Mouse (Mus musculus) heart, postnatal 25 days (tissue): ENCODE data around the gene Sp8. TPM values are rescaled to one million over a fixed set of nuclear protein-coding genes. Genes with fewer than 3 reads are reported as not detected.

Source experiments
- DNase-seq: peaks from one replicate; pipeline ENCODE4 v3.0.0; 2022; ENCODE audit warnings: low spot score
- intact Hi-C: fragments of 180-260 bp; cut with DNase I; formaldehyde crosslinking; loops from one replicate; pipeline ENCODE4 v1.15.1; 2025
- total RNA-seq, 2 experiments: library from RNA; stranded (reverse); gene quantifications; 2 replicates each; pipeline ENCODE4 v1.2.3; 2021

The Sp8 gene
- total RNA-seq, result not detected

- DNase-seq, result no peak
- intact Hi-C loops, result no loop called here
Measured at GRCm38 (mm10) chr12:118846221-118846620, at the start of gene Sp8. TSS of gene Sp8 (plus strand) at chr12:118846329.

- DNase-seq, result no peak
- intact Hi-C loops, result no loop called here
Measured at GRCm38 (mm10) chr12:118811328-118811961, 34.7 kb upstream of the Sp8 start.

GRCm38 (mm10) chr12:118814561-118814960 is 31.6 kb upstream of the Sp8 start:
- no peak for DNase-seq
- intact Hi-C loops, result no loop called here

DNA sequence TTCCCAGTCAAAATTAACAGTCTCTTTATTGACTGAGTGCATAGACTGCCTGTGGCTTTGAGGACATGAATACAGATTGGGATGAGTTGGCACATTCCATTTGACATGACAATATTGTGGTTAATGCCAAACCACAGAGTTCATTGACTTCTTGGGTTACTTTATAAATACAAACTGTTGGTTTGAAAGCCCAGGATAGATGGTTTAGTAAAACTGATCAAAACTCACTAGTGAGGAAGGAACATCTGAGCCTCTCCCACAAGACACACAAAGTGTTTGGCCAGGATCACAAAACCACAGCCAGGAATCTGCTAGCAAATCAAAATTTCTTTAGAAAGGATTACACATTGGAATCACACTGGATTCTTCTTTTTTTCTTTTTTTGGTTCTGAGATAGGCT is 30.0 kb upstream of the Sp8 start:
- DNase-seq, result no peak

GRCm38 (mm10) chr12:118829881-118830280 is 16.2 kb upstream of the Sp8 start:
- no peak for DNase-seq
- intact Hi-C loops, result no loop called here

More for the DNA sequence above, 30.0 kb upstream of the Sp8 start:
- intact Hi-C loops, result no loop called here

DNA sequence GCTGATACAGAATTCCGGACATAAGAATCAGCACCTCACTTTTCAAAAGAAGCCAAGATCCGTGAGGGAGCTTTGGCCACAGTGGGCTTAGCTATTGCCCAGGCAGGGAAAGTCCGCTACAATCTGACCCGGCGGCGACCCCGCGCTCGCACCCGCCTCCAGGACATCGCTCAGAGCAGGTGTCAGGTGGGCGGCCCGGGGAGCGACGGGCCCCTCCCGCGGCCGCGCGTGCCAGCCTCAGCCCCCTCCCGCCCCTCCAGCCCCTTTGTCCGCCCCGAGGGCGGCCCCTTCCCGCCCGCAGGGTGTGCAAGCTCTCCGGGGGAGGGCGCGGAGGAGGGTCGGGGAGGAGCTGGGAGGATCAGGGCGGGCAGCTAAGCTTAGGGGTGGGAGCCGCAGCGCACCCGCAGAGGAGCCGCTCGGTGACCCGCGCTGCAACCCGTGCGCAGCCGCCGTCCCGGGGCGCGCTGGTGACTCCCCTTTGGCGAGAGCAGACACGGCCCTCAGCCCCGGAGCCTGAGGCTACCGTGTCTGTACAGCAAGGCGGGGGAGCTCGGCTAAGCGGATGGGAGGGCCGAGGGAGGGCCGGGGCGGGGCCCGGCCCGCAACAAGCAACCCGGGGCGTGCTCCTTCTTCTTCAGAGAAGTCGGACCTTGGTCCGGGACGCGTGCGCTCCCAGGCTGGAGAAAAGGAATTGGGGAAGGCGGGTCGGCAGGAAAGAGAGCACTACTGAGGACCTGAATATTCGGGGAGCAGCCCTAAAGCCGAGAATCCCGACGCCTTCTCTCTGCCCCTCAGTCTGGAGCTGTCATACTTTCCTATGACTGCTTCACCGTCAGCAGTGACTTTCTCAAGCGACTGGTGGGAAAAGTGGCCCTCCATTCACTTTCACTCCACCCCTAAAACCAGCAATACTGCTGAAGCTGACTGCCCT is 9.5 kb upstream of the Sp8 start:
- intact Hi-C loops, result no loop called here
- no peak for DNase-seq

DNA sequence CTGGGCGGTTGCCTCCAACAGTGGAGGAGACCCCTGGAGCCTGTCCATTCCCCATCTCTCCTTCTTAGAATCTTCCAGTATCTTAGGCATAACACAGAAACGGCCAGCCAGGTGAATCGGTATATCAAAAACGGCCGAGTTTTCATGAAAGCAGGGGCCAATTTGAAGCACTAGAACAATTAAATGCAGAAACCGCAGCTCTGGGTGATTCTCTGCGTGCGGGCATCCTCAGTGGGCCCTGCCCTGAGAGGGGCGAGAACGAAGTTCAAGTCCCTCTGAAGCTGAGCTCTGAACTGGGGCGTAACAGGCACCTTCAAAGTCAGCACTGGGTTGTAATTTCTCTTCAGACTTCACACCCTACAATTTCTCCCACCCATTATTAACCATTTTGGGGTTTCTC is 8.8 kb upstream of the Sp8 start:
- DNase-seq, result no peak
- intact Hi-C loops, result no loop called here

DNA sequence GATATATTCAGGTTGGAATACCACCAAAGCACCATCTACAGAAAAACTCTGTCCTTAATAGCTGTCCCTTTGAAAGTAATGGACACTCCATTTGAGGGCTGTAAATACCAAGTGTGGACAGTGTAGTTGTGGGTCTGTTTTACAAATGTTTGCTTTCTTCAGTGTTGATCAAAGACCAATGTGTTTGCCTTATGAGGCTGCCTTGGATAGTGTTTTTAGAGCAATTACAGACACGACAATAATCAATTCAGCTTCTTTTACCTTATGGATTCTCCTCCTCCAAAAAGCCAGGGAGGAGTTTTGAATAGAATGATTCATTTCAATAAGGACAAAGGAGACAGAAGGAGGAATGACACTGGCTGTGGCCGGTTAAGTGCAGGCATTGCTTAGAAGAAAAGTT is 7.9 kb upstream of the Sp8 start:
- no peak for DNase-seq
- intact Hi-C loops, result no loop called here

- intact Hi-C loops, result no loop called here
- DNase-seq, result no peak
Measured at GRCm38 (mm10) chr12:118839398-118839797, 6.7 kb upstream of the Sp8 start.

DNA sequence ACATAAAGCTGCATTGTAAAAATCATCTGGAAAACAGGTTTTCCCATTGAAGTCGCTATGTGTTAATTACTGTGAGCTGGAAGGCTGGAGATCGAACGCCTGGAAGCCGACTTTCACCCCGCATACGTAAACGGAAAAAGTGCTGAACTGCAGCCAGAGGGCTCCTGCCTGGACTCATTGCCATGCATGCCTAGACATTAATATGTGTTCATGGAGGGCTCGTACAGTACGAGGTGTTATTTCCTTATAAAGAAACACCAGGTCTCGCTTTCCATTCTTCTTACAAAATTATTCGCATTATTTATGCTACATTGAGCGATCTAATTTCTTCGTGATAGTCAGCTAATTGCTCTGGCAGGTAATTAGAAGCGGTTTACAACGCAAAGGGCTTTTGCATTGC is 5.8 kb upstream of the Sp8 start:
- intact Hi-C loops, result loop anchor here (5.0 kb wide), 1 partner anchor 538 kb away; the partner anchor contains the start of gene Sp4
- no peak for DNase-seq

DNA sequence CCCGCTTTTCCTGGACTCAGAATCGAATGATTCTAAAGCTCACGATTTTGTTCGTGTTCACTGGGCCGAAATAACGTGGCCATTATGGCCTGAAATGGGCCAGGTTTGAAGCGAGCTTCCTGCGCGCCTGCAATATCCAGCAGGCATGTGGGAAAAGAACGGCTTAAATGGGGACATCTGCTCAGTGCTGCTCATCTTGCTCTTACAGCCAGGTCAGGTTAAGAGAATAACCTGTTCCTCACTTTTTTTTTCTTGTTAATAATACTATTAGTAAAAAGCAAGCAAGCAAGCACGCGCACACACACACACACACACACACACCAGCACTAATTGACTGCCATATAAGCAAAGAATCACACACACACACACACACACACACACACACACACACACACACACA is 5.3 kb upstream of the Sp8 start:
- no peak for DNase-seq
- intact Hi-C loops, result loop anchor here (5.0 kb wide), 1 partner anchor 539 kb away; the partner anchor contains the start of gene Sp4

- intact Hi-C loops, result loop anchor here (5.0 kb wide), 1 partner anchor 539 kb away; the partner anchor contains the start of gene Sp4
- DNase-seq, result no peak
Measured at GRCm38 (mm10) chr12:118841381-118841922, 4.7 kb upstream of the Sp8 start.

DNA sequence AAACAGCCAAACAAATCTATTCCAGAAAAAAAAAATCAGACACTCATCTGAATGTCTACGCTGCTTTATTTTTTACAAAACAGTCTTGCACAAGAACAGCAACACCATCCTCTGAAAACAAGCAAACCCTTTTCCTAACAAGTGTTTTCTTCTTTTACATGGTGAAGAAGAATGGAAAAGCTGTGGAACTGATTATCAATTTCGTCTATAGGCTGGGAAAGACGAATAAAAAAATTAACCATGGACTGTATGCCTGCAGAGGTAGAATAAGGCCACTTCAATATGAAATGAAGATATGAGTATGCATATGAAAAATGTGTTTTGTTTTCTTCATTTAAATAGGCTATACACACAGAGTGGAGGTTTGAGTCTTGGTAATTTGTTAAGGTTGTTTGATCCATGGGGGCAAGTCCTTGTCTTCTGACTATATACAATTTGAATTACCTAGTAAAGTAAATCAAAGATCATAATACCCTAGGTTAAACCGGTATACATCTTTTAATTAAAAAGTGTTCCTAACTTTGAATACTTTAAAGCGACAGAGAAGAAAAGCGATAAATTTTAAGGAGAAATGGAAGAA is 4.1 kb upstream of the Sp8 start:
- DNase-seq, result no peak
- intact Hi-C loops, result loop anchor here (5.0 kb wide), 1 partner anchor 540 kb away; the partner anchor contains the start of gene Sp4

DNA sequence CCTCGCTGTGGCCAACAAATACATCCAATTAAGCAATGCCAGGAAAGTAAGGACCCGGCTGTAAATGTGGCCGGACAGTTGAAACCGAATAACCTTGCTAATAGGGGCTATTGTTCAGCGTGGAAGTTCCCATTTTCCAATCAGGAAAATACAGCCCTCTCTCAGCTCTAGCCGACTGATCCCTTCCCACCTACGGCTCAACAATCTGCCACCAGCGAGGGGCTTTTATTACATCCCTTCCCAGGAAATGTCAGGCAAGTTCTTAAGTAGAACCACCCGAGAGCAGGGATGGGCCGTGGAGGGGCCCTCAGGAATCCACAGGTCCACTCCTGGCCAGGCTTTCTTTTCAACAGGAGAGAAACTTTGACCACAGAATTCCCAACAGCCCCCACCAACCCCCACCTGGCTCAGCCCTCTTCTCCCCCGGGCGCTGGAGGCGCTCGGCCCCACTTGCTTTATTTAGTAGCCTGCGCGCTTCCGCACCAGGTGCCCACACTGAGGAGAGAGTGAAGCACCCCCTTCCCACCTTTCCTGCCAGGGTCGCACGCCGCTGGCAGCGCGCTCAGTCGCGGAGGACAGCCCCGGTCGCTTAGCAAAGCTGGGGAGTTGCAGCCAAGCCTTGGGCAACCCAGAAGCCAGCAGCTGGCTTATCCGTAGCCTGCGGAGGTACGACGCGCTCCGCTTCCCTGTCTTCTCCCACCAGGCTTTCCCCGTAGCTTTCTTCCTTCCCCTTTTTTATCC is 3.3 kb upstream of the Sp8 start:
- intact Hi-C loops, result loop anchor here (5.0 kb wide), 1 partner anchor 541 kb away; the partner anchor contains the start of gene Sp4
- DNase-seq, result no peak

GRCm38 (mm10) chr12:118844111-118844510 is 2.0 kb upstream of the Sp8 start:
- intact Hi-C loops, result loop anchor here (5.0 kb wide), 1 partner anchor 542 kb away; the partner anchor contains the start of gene Sp4
- no peak for DNase-seq

GRCm38 (mm10) chr12:118844841-118845240 is 1.3 kb upstream of the Sp8 start:
- no peak for DNase-seq
- intact Hi-C loops, result loop anchor here (5.0 kb wide), 1 partner anchor 543 kb away; the partner anchor contains the start of gene Sp4

DNA sequence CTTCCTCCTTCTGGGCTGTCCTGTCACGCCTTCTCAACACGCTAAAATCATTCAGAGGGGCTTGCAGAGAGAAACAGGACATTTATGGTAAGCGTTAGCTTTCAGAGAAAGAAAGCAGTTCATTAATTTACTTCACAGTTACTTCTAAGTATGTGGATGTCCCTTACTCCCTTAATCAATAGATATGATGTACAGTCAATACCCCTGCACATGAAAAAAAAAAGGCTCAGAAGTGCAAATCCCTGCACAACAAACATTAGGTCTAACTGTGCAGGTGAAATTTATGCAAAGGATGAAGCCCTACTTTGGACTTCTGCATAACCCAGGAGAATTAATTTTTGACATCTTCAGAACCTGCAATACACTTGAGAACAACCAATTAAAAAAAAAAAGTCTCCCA is 778 bp upstream of the Sp8 start:
- DNase-seq, result no peak
- intact Hi-C loops, result no loop called here

GRCm38 (mm10) chr12:118846649-118847321 is 656 bp downstream of the Sp8 start:
- intact Hi-C loops, result no loop called here
- no peak for DNase-seq

- intact Hi-C loops, result no loop called here
- no peak for DNase-seq
Measured at GRCm38 (mm10) chr12:118847381-118847780, 1.3 kb downstream of the Sp8 start.
